Mouse (Mus musculus) spleen, adult 2 months (tissue): Measurements from ENCODE around the gene Zbtb20.

Source experiments
- CTCF ChIP-seq: fragments of 200-500 bp; IDR thresholded peaks from 2 replicates; pipeline ENCODE4 v1.5.1; 2011; ENCODE audit warnings: mild to moderate bottlenecking, inconsistent platforms; ENCODE audit not compliant: insufficient read depth, insufficient read length, insufficient replicate concordance; ENCODE audit errors: extremely low read depth
- POLR2A ChIP-seq: fragments of 200-500 bp; IDR thresholded peaks from 2 replicates; pipeline ENCODE4 v1.6.1; 2011; ENCODE audit warnings: low read depth, low read length, inconsistent platforms

DNA sequence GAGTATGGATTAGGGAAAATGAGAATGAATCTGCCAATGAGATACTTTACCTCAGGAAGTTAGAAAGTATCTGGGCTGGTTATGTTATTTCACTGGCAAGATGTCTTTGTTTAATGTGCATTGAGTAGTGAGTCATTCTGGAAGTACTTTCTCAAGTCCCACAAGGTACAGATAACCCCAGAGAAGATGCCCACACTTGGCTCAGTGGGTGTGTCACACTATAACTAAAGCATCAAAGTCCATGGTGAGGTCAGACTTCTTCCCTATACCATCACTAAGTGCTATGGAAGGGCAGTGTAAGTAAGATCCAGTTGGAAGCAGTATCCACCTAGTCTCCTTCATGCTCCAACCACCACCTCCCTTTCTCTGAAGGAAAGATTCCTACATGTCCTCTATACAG, 255.4 kb downstream of the Zbtb20 start:
- no peak for TF ChIP-seq POLR2A
- TF ChIP-seq CTCF = no peak
